Mouse (Mus musculus): ENCODE measurements around the gene Soat1. TPM values are rescaled to one million over a fixed set of nuclear protein-coding genes. Genes with fewer than 3 reads are reported as not detected.

The Soat1 gene
- polyA plus RNA-seq, 1 experiment, result 2.1 TPM

GRCm38 (mm10) chr1:156474854-156475253, 723 bp upstream of the Soat1 start:
- Histone ChIP-seq H3K4me3 (ENCODE audit: insufficient read depth, low read depth, low read length) (no peak overlapping the region), H3K27ac (replicated peaks; ENCODE audit: low read depth, low read length) (no peak overlapping the region)

GRCm38 (mm10) chr1:156473003-156473402, 1.1 kb downstream of the Soat1 start:
- H3K4me1 ChIP-seq (ENCODE audit: control insufficient read depth, insufficient read depth, insufficient read length, low read length), result no peaks in the 10 kb centered on the region
- peak overlapping the region; percentile 37 for H3K4me3 ChIP-seq (ENCODE audit: insufficient read depth, low read depth, low read length)
- H3K27ac ChIP-seq (replicated peaks; ENCODE audit: low read depth, low read length), result no peak overlapping the region

More at GRCm38 (mm10) chr1:156474854-156475253, 723 bp upstream of the Soat1 start:
- H3K4me1 ChIP-seq (ENCODE audit: control insufficient read depth, insufficient read depth, insufficient read length, low read length), result no peaks in the 10 kb centered on the region

GRCm38 (mm10) chr1:156471955-156472354, 2.2 kb downstream of the Soat1 start:
- no peaks in the 10 kb centered on the region for H3K4me1 ChIP-seq (ENCODE audit: control insufficient read depth, insufficient read depth, insufficient read length, low read length)
- H3K4me3 ChIP-seq (ENCODE audit: insufficient read depth, low read depth, low read length), result no peak overlapping the region
- 0 out of 2 replicates have a peak overlapping the region, but pooled peaks have one; percentile 34 for H3K27ac ChIP-seq (replicated peaks; ENCODE audit: low read depth, low read length)

- Histone ChIP-seq H3K4me3 (ENCODE audit: insufficient read depth, low read depth, low read length) (no peak overlapping the region), H3K4me1 (ENCODE audit: control insufficient read depth, insufficient read depth, insufficient read length, low read length) (no peaks in the 10 kb centered on the region), H3K27ac (replicated peaks; ENCODE audit: low read depth, low read length) (peak overlapping the region; percentile 34; the same call in 1 of the 2 replicates)
Observed at GRCm38 (mm10) chr1:156471071-156471470, 3.1 kb downstream of the Soat1 start.

GRCm38 (mm10) chr1:156470557-156470956, 3.6 kb downstream of the Soat1 start:
- no peak overlapping the region; the same call in 1 of the 2 replicates for H3K27ac ChIP-seq (replicated peaks; ENCODE audit: low read depth, low read length)
- H3K4me3 ChIP-seq (ENCODE audit: insufficient read depth, low read depth, low read length), result no peak overlapping the region
- H3K4me1 ChIP-seq (ENCODE audit: control insufficient read depth, insufficient read depth, insufficient read length, low read length), result no peaks in the 10 kb centered on the region

GRCm38 (mm10) chr1:156468576-156468975, 5.6 kb downstream of the Soat1 start:
- H3K4me3 ChIP-seq (ENCODE audit: insufficient read depth, low read depth, low read length), result no peak overlapping the region
- H3K4me1 ChIP-seq (ENCODE audit: control insufficient read depth, insufficient read depth, insufficient read length, low read length), result no peaks in the 10 kb centered on the region
- H3K27ac ChIP-seq (replicated peaks; ENCODE audit: low read depth, low read length), result no peak overlapping the region

GRCm38 (mm10) chr1:156467655-156468255, 6.4 kb downstream of the Soat1 start:
- no peaks in the 10 kb centered on the region for H3K4me1 ChIP-seq (ENCODE audit: control insufficient read depth, insufficient read depth, insufficient read length, low read length)
- H3K4me3 ChIP-seq (ENCODE audit: insufficient read depth, low read depth, low read length), result no peak overlapping the region
- no peak overlapping the region for H3K27ac ChIP-seq (replicated peaks; ENCODE audit: low read depth, low read length)

GRCm38 (mm10) chr1:156464963-156465362, 9.2 kb downstream of the Soat1 start:
- H3K4me1 ChIP-seq (ENCODE audit: control insufficient read depth, insufficient read depth, insufficient read length, low read length), result no peaks in the 10 kb centered on the region
- no peak overlapping the region for H3K4me3 ChIP-seq (ENCODE audit: insufficient read depth, low read depth, low read length)
- no peak overlapping the region for H3K27ac ChIP-seq (replicated peaks; ENCODE audit: low read depth, low read length)

GRCm38 (mm10) chr1:156463981-156464853, 9.9 kb downstream of the Soat1 start:
- no peaks in the 10 kb centered on the region for H3K4me1 ChIP-seq (ENCODE audit: control insufficient read depth, insufficient read depth, insufficient read length, low read length)
- H3K4me3 ChIP-seq (ENCODE audit: insufficient read depth, low read depth, low read length), result no peak overlapping the region
- no peak overlapping the region for H3K27ac ChIP-seq (replicated peaks; ENCODE audit: low read depth, low read length)

- H3K4me1 ChIP-seq (ENCODE audit: control insufficient read depth, insufficient read depth, insufficient read length, low read length), result no peaks in the 10 kb centered on the region
- H3K27ac ChIP-seq (replicated peaks; ENCODE audit: low read depth, low read length), result no peak overlapping the region
- no peak overlapping the region for H3K4me3 ChIP-seq (ENCODE audit: insufficient read depth, low read depth, low read length)
Observed at GRCm38 (mm10) chr1:156462273-156462991, 11.7 kb downstream of the Soat1 start.

GRCm38 (mm10) chr1:156461036-156461435, 13.1 kb downstream of the Soat1 start:
- Histone ChIP-seq H3K27ac (replicated peaks; ENCODE audit: low read depth, low read length) (no peak overlapping the region), H3K4me3 (ENCODE audit: insufficient read depth, low read depth, low read length) (no peak overlapping the region), H3K4me1 (ENCODE audit: control insufficient read depth, insufficient read depth, insufficient read length, low read length) (no peaks in the 10 kb centered on the region)

- Histone ChIP-seq H3K27ac (replicated peaks; ENCODE audit: low read depth, low read length) (no peak overlapping the region), H3K4me3 (ENCODE audit: insufficient read depth, low read depth, low read length) (no peak overlapping the region), H3K4me1 (ENCODE audit: control insufficient read depth, insufficient read depth, insufficient read length, low read length) (no peaks in the 10 kb centered on the region)
Observed at GRCm38 (mm10) chr1:156460216-156460615, 13.9 kb downstream of the Soat1 start.

- H3K4me1 ChIP-seq (ENCODE audit: control insufficient read depth, insufficient read depth, insufficient read length, low read length), result no peaks in the 10 kb centered on the region
- no peak overlapping the region for H3K4me3 ChIP-seq (ENCODE audit: insufficient read depth, low read depth, low read length)
- no peak overlapping the region for H3K27ac ChIP-seq (replicated peaks; ENCODE audit: low read depth, low read length)
Observed at GRCm38 (mm10) chr1:156459690-156460089, 14.4 kb downstream of the Soat1 start.

- Histone ChIP-seq H3K4me3 (ENCODE audit: insufficient read depth, low read depth, low read length) (no peak overlapping the region), H3K4me1 (ENCODE audit: control insufficient read depth, insufficient read depth, insufficient read length, low read length) (no peaks in the 10 kb centered on the region), H3K27ac (replicated peaks; ENCODE audit: low read depth, low read length) (no peak overlapping the region)
Observed at GRCm38 (mm10) chr1:156458391-156459060, 15.6 kb downstream of the Soat1 start.

All from brown adipose tissue, adult 24 weeks (tissue).